Mouse (Mus musculus) layer of hippocampus, adult 8-10 months (tissue): ENCODE data around the gene Ppt1. TPM values are rescaled to one million over a fixed set of nuclear protein-coding genes. Genes with fewer than 3 reads are reported as not detected.

Experiments
- DNase-seq, 2 experiments: peaks; one replicate each; pipeline ENCODE4 v3.0.0; 2022; ENCODE audit warnings: low spot score in 2 of 2
- total RNA-seq, 4 experiments: library from RNA; stranded (reverse); gene quantifications; 2 replicates each; pipeline ENCODE4 v1.2.4; 2022

Ppt1 gene
- total RNA-seq, 4 experiments from 2014 or later = 91.5 to 118 (median 113) TPM

GRCm38 (mm10) chr4:122870027-122870426 lies 34.0 kb downstream of the Ppt1 start:
- no peak for DNase-seq

- DNase-seq = peak; percentile 53 to 65
Observed at GRCm38 (mm10) chr4:122870741-122871140, 34.7 kb downstream of the Ppt1 start.

- DNase-seq = no peak
Observed at GRCm38 (mm10) chr4:122871269-122871668, 35.2 kb downstream of the Ppt1 start.

- DNase-seq = no peak
Observed at GRCm38 (mm10) chr4:122871989-122872388, 35.9 kb downstream of the Ppt1 start.

GRCm38 (mm10) chr4:122873003-122873402 lies 37.0 kb downstream of the Ppt1 start:
- DNase-seq = no peak

GRCm38 (mm10) chr4:122873512-122873911 lies 37.5 kb downstream of the Ppt1 start:
- no peak for DNase-seq

- no peak for DNase-seq
Observed at GRCm38 (mm10) chr4:122878333-122879070, 42.5 kb downstream of the Ppt1 start.

GRCm38 (mm10) chr4:122882544-122882943 lies 46.5 kb downstream of the Ppt1 start:
- no peak for DNase-seq

- DNase-seq = no peak
Observed at GRCm38 (mm10) chr4:122883294-122883693, 47.3 kb downstream of the Ppt1 start.

- DNase-seq = no peak
Observed at GRCm38 (mm10) chr4:122884051-122884450, 48.0 kb downstream of the Ppt1 start.

- no peak for DNase-seq
Observed at GRCm38 (mm10) chr4:122884481-122885340, 48.7 kb downstream of the Ppt1 start.

- peak; percentile 97 to 99 for DNase-seq
Observed at GRCm38 (mm10) chr4:122885768-122886578, 49.9 kb downstream of the Ppt1 start, which contains the start of gene Cap1. Gene Cap1 (minus strand): TSS chr4:122886056.

GRCm38 (mm10) chr4:122886579-122887254 lies 50.7 kb downstream of the Ppt1 start:
- DNase-seq = no peak

GRCm38 (mm10) chr4:122887336-122887735 lies 51.3 kb downstream of the Ppt1 start:
- no peak for DNase-seq

GRCm38 (mm10) chr4:122890881-122891481 lies 54.9 kb downstream of the Ppt1 start:
- peak; percentile 90 for DNase-seq

GRCm38 (mm10) chr4:122891597-122891996 lies 55.6 kb downstream of the Ppt1 start:
- no peak for DNase-seq

GRCm38 (mm10) chr4:122892157-122892556 lies 56.1 kb downstream of the Ppt1 start:
- no peak for DNase-seq

GRCm38 (mm10) chr4:122897750-122898149 lies 61.7 kb downstream of the Ppt1 start:
- DNase-seq = no peak

- peak in 1 of 2 experiments; percentile 77 for DNase-seq
Observed at GRCm38 (mm10) chr4:122898313-122898712, 62.3 kb downstream of the Ppt1 start.

GRCm38 (mm10) chr4:122902156-122902555 lies 66.1 kb downstream of the Ppt1 start:
- DNase-seq = no peak
